Mouse (Mus musculus) megakaryocyte, adult 5-6 weeks (primary cell): ENCODE data around the gene Spata32. TPM values are rescaled to one million over a fixed set of nuclear protein-coding genes. Genes with fewer than 3 reads are reported as not detected.

Source experiments
- total RNA-seq, 2 experiments: library from RNA; stranded (forward) in 1 of 2; stranded (reverse) in 1 of 2; fragments of 153-499, 151-499 nt in 1 of 2; fragments of 221-1000, 200-1000 nt in 1 of 2; gene quantifications; 2 replicates each; pipeline versions ENCODE4 v1.2.3 to v1.2.4; 2015 to 2017

Gene Spata32
- total RNA-seq, 2 experiments from 2014 or later: not detected

Other genes starting within 250 kb of the Spata32 start
- 41.5 and 41.7 TPM in 2 replicates for gene Nmt1, start 190.2 kb downstream of the Spata32 start, total RNA-seq (2015)
- gene Nmt1, start 190.2 kb downstream of the Spata32 start, total RNA-seq (2017): 35.0 and 40.9 TPM in 2 replicates
- gene Dcakd, start 190.1 kb downstream of the Spata32 start, total RNA-seq (2015): 20.5 and 20.7 TPM in 2 replicates
- gene Dcakd, start 190.1 kb downstream of the Spata32 start, total RNA-seq (2017): 6.8 and 9.3 TPM in 2 replicates
- not detected in 2 replicates for gene Plcd3, start 116.8 kb downstream of the Spata32 start, total RNA-seq (2015)
- gene Plcd3, start 116.8 kb downstream of the Spata32 start, total RNA-seq (2017): not detected in 2 replicates
- gene Acbd4, start 116.8 kb downstream of the Spata32 start, total RNA-seq (2015): 3.2 and 6.2 TPM in 2 replicates
- gene Acbd4, start 116.8 kb downstream of the Spata32 start, total RNA-seq (2017): 9.3 and 9.4 TPM in 2 replicates
- gene Hexim1, start 102.2 kb downstream of the Spata32 start, total RNA-seq (2015): 10.1 TPM in 2 replicates
- gene Hexim1, start 102.2 kb downstream of the Spata32 start, total RNA-seq (2017): 17.0 and 24.6 TPM in 2 replicates
- gene Hexim2, start 86.0 kb downstream of the Spata32 start, total RNA-seq (2015): 0.25 and 1.8 TPM in 2 replicates
- gene Hexim2, start 86.0 kb downstream of the Spata32 start, total RNA-seq (2017): 1.0 and 2.1 TPM in 2 replicates
- 387 and 407 TPM in 2 replicates for gene Fmnl1, start 47.3 kb downstream of the Spata32 start, total RNA-seq (2015)
- 126 and 152 TPM in 2 replicates for gene Fmnl1, start 47.3 kb downstream of the Spata32 start, total RNA-seq (2017)
- not detected in 2 replicates for gene 1700023F06Rik, start 9.9 kb downstream of the Spata32 start, total RNA-seq (2015)
- not detected in 2 replicates for gene 1700023F06Rik, start 9.9 kb downstream of the Spata32 start, total RNA-seq (2017)
- 14.5 and 16.6 TPM in 2 replicates for gene Map3k14, start 49.0 kb upstream of the Spata32 start, total RNA-seq (2015)
- gene Map3k14, start 49.0 kb upstream of the Spata32 start, total RNA-seq (2017): 15.4 and 15.7 TPM in 2 replicates
- gene Arhgap27, start 145.3 kb upstream of the Spata32 start, total RNA-seq (2015): 20.1 and 20.5 TPM in 2 replicates
- gene Arhgap27, start 145.3 kb upstream of the Spata32 start, total RNA-seq (2017): 20.1 and 21.9 TPM in 2 replicates
- 28.4 and 29.4 TPM in 2 replicates for gene Plekhm1, start 194.3 kb upstream of the Spata32 start, total RNA-seq (2015)
- 8.3 and 12.7 TPM in 2 replicates for gene Plekhm1, start 194.3 kb upstream of the Spata32 start, total RNA-seq (2017)